Mouse (Mus musculus) mouse trophoblast stem cell (cell line): ENCODE results near the gene Cables2.

Source experiments
- in situ Hi-C, 2 experiments: fragments of 300-500 bp; cut with MseI, MboI; formaldehyde crosslinking; loops; 2 replicates in 1 of 2; 3 replicates in 1 of 2; pipeline ENCODE4 v1.15.1; 2025

Gene Cables2

DNA sequence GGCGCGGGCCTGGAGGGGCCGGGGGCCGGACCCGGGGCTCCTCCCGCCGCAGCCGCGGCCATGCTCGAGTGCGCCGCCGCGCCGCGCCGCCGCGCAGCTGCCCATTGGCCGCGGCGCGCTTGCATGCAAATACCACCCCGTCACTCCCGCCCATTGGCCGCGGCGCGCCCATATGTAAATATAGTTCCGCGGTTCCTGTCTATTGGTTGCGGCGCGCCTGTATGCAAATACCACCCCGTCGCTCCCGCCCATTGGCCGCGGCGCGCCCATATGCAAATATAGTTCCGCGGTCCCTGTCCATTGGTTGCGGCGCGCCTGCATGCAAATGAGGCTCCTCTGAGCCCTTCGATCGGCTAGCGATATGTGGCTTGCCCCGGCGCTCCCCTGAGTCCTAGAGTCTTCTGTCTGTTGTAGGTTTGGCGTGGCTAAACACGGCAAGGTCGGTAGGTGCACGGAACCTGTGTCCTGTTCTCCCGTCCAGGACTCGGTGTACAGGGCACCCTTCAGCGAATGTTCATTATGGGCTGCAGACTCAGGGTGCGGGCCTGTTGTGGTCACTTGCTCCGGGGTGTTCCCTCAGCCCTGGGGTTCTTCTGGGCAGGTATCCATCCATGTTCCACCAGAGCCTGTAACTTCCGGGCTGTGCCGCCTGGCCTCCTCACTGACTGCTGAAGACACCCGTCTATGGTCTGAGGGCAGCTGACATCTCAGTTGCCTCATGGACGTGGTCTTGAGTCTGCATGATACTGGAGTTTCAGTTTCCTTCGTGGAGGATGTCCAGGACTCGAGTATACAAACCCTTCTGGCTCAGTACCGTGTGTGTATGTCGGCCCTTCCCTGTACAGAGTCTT lies at the start of gene Cables2:
Cables2 (minus strand) TSS at position 103 of the 851 bp plus-strand sequence.
- in situ Hi-C loops = no loop called here

GRCm38 (mm10) chr2:180322674-180323355 lies 49.5 kb upstream of the Cables2 start:
- in situ Hi-C loops = no loop called here

DNA sequence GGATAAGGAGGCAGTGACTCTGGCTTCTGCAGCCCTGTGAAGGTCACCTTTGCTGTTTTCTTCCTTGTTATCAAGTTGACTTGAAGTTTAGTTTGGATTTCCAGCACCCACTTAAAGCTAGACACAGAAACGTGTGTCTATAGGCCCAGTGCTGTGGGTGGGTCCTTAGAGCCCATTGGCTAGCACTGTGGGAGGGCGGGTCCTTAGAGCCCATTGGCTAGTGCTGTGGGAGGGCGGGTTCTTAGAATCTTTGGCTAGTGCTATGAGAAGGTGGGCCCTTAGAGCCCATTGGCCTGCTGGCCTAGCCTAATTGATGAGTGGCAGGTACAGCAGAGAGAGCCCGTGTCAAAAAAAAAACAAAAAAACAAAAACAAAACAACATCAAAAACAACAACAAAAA lies 46.9 kb upstream of the Cables2 start:
- in situ Hi-C loops = no loop called here

DNA sequence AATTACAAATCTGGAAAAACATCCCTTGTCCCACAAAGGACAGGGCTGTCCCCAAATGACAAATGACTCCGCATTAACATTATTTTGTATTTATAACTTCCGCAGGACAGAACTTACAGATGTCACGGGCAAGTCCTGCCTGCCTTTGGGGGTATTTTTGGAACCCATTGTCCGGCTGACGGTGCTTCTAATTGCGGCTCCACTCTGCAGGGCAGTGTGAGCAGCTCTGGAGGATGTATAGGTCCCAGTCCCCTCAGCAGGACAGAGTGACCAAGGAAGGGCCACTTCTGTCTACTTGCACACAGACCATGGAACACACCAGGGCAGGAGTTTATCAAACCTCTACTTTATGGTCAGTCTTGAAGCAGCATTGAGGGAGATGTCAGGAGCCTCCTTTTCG lies 44.3 kb upstream of the Cables2 start:
- in situ Hi-C loops = no loop called here

DNA sequence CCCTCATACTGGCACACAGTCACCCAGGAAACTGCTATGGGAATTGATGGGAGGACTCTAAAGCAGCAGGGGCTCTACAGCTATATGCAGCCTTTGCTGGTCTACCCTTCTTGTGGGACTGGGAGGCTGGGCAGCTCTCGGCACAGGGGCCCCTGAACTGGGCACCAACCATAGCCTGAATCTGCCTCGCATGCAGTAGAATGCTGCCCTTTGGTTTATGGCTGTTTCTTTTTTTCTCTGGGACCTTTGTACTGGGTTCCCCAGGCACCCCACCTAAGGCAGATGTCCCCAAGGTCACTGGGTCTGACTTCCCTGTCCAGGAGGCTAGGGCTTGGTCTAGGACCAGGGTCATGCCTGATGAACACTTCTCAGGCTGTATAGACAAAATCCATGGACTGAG lies 41.0 kb upstream of the Cables2 start:
- in situ Hi-C loops = no loop called here

DNA sequence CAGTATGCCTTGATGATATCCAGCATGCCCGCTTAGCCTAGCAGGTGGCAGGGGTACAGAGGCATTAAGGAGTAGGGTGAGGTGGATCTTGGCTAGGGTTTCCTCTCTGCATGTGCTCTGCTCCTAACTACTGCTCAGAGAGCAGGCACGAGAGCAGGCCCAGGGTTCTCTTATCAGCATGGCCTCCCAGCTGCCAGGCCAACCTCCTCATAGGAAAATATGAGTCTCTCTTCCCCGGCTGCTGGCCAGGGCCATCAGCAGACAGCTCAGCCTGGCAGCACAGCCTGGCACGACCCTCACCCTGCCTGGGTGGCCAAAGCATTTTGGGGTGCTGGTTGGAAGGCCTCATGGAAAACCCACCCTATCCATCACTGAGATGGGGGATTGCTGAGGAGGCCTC lies 37.9 kb upstream of the Cables2 start:
- in situ Hi-C loops = no loop called here

DNA sequence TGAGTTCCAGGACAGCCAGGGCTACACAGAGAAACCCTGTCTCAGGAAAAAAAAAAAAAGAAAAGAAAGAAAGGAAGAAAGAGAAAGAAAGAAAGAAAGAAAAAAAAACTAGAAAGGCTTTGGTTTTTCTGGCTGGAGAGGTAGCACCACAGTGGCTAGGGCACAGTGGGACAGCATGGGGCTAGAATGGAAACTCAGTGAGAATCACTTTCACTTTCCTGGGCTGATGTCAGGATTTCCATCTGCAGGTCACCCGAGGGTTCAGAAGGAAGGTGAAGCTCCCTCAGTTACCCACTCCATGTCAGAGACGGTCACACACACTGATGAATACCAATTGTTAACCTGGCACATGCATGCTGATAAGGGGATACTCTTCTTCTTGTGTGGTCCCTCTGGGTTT lies 34.4 kb upstream of the Cables2 start:
- in situ Hi-C loops = no loop called here

- in situ Hi-C loops = no loop called here
Observed at GRCm38 (mm10) chr2:180306423-180307168, 33.3 kb upstream of the Cables2 start.

DNA sequence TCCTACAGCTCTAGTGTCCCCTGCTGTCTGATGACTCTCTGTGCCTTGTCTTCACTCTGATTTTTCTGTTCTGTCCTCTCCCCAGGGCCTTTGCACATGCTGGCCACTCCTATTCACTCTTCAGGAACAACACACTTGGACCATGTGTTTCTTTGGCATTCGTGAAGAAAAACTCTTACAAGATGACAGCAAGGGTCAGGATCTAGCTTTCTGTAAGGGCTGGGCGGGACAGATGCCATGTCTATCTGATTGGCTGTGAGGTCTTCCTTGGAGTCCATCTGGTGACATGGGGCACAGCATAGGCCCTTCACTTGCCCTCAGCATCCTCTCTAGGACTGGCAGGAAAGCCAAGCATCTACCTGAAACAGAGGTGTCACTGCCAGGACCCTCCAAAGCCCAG lies 32.7 kb upstream of the Cables2 start:
- in situ Hi-C loops = no loop called here

- in situ Hi-C loops = no loop called here
Observed at GRCm38 (mm10) chr2:180305490-180305889, 32.2 kb upstream of the Cables2 start.

DNA sequence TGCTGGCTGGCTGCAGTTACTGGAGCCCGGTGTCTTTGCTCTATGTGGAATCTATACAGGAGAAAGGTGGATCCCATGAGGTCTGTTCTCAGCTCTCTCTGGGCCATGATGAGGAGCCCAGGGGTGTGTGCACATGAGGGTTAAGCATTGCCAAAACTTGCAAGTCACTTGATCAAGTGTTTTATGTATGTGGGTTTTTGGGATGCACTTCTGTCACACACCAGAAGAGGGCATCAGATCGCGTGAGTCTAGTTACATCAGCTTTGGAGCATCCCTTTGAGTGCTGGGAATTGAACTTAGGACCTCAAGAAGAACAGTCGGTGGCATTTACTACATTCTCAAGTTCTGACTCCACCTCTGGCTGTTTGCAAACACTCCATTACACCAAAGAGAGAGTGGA lies 31.3 kb upstream of the Cables2 start:
- in situ Hi-C loops = no loop called here

DNA sequence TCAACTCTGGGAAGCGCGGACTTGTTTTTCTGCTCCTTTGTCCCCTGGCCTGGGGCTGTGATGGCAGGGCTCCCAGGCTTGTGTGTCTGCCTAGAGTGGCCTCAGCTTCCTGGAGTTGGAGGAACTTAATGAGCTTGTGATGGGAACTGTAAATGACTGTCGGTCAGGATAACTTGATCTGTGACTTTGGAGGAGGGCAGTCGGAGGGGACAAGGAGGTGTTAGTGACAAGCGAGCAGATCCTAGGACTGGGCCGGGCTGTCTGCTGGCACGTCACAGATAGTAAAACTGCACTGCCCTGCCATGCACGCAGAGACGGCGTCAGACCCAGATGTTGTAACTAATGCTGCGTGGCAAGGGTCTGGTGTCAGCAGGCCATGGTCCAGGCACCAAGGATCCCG lies 30.2 kb upstream of the Cables2 start:
- in situ Hi-C loops = no loop called here

- in situ Hi-C loops = no loop called here
Observed at GRCm38 (mm10) chr2:180302201-180302600, 28.9 kb upstream of the Cables2 start.

DNA sequence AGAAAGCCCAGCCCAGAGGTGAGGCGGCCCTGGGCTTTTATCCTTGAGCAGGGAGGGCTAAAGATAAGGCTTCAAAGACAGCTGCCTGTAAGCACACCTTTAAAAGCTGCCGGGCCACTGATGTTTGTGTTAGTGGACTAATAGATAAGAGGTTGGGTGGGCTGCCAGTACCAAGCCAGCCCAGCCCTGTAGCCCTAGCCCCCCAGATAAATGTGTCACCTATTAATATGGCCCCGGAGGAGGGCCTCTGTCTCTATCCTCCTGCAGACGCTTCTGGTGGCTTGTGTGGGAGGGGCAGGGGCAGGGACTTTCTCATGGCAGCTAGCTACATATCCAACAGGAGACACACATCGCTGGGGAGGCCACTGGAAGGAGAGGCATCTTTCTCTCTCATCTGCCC lies 27.5 kb upstream of the Cables2 start:
- in situ Hi-C loops = no loop called here

DNA sequence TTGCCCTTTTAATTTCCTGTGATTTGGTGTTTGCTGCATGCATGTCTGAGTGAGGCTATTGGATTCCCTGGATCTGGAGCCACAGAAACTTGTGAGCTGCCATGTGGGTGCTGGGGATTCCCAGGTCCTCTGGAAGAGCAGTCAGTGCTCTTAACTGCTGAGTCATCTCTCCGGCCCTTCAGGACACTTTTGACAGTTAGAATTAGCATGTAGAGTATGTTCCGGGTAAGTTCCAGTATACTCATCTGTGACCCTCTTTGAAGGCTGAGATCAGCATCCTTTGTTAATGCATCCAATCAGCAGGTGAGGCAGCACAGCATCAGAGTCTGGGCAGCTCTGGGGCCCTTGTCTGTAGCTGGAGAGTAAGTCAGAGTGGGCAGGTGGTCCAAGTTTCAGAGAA lies 27.0 kb upstream of the Cables2 start:
- in situ Hi-C loops = no loop called here

DNA sequence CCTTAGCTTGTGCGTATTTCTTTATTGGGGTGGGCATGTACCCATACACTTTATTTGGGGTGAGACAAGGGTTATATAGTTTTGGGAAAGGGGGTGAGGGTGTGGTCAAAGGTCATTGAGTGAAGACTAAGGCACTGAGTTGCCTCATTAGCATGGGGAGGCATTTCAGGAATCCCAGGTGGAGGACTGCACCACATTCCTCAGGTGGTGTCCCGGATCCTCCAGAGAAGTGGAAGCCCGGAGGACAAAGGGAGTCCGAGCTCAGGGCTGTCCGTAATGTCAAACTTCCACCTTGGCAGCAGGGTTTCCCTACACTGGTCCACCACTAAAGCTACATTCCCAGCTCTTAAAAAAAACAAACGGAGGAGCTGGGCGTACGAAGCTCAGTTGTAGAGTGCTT lies 19.6 kb upstream of the Cables2 start:
- in situ Hi-C loops = no loop called here

- in situ Hi-C loops = no loop called here
Observed at GRCm38 (mm10) chr2:180292026-180292425, 18.7 kb upstream of the Cables2 start.

- in situ Hi-C loops = no loop called here
Observed at GRCm38 (mm10) chr2:180291566-180291965, 18.3 kb upstream of the Cables2 start.

GRCm38 (mm10) chr2:180290503-180290902 lies 17.2 kb upstream of the Cables2 start:
- in situ Hi-C loops = no loop called here

GRCm38 (mm10) chr2:180289440-180290108 lies 16.3 kb upstream of the Cables2 start, which contains the start of gene Rbbp8nl:
Rbbp8nl (minus strand) TSS chr2:180289879.
- in situ Hi-C loops = no loop called here

GRCm38 (mm10) chr2:180288966-180289365 lies 15.7 kb upstream of the Cables2 start:
- in situ Hi-C loops = no loop called here

GRCm38 (mm10) chr2:180279321-180279720 lies 6.0 kb upstream of the Cables2 start:
- in situ Hi-C loops = loop anchor here (5.0 kb wide), 1 partner anchor 68 kb away; no protein-coding TSS in a partner anchor
